Mouse (Mus musculus) small intestine, adult 2 months (tissue): Measurements from ENCODE around the gene Ice1.

ENCODE experiments used
- CTCF ChIP-seq: fragments of 200-500 bp; IDR thresholded peaks from 2 replicates; pipeline ENCODE4 v1.5.1; 2012; ENCODE audit warnings: low read depth, mild to moderate bottlenecking, control low read depth, inconsistent platforms, low read length, moderate library complexity, mixed read lengths; ENCODE audit not compliant: insufficient replicate concordance, insufficient read length; ENCODE audit errors: extremely low read depth
- POLR2A ChIP-seq: fragments of 200-500 bp; IDR thresholded peaks from 2 replicates; pipeline ENCODE4 v1.6.1; 2012; ENCODE audit warnings: low read depth, mild to moderate bottlenecking, control low read depth, inconsistent platforms, low read length, moderate library complexity

DNA sequence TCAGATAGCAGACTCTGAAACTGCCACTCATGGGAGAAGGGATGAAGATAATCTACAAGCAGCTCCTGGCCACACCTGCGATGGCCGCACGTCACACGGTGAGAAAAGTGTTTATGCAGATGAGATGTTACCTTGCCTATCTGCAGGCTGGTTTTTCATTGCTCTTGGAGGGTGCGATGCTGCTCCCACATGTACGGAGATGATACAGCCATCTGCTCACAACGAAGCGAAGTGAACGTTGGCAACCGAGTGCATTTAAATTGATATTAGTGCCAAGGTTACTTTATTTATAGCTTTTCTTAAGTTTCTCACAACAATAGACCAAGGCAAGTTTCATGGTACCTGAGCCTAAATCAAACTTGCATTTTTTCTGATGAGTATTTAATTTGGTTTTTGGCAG is 37.6 kb upstream of the Ice1 start:
- TF ChIP-seq POLR2A (no peak), CTCF (no peak)
